Mouse (Mus musculus): ENCODE measurements around the gene Cd3g.
"Not testable (repeated sequence)": the region's sequence is repeated elsewhere in the genome, so short reads cannot be mapped to it uniquely, and the experiment has no call there.

Cd3g gene

DNA sequence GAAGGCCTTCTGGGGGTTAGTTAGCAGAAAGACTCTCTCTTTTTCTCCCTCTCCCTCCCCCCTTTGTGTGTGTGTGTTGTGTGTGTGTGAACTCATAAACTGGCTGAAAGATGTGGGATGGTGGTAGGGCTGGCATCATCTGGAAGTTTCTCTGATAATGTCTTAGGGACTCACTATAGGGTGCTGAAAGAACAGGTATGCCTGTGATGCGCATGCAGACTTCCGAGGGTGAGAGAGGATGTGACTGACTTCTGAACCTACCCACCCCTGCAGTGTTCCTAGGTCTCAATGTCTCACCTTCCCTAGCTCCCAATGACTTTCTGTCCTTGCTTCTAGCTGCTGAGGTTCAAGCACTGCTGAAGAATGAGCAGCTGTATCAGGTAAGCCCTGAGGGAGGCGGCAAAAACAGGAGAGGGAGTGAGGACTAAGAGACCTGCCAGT lies 5.5 kb upstream of the Cd3g start:
- DNase-seq (ENCODE audit: low spot score in 2 of 2): no peak

GRCm38 (mm10) chr9:44983001-44983400 lies 2.8 kb upstream of the Cd3g start:
- DNase-seq (ENCODE audit: low spot score in 2 of 2): no peak

DNA sequence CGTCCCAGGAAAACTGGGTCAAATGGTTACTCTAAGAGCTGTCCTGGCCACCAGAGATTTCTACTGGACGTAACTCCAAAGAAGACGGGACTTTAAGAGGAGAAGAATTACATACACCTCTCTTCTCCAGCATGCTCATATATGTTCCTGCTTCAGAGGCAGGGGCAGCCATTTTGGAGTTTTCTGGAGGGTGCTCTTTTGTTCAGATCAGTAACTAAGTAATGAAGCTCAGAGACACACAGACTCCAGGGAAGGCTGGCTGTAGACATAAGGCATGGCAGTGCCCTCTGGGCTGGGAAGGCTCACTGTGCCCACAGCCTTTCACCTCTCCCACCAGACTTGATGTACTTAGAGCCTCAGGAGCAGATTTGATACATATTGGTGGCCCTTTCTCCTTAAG lies 2.3 kb upstream of the Cd3g start:
- no peak for DNase-seq (ENCODE audit: low spot score in 2 of 2)

GRCm38 (mm10) chr9:44982081-44982480 lies 1.9 kb upstream of the Cd3g start:
- DNase-seq (ENCODE audit: low spot score in 2 of 2): no peak

GRCm38 (mm10) chr9:44981676-44982075 lies 1.4 kb upstream of the Cd3g start, which contains the start of gene Cd3d:
Cd3d (plus strand) TSS chr9:44981786.
- no peak for DNase-seq (ENCODE audit: low spot score in 2 of 2)

DNA sequence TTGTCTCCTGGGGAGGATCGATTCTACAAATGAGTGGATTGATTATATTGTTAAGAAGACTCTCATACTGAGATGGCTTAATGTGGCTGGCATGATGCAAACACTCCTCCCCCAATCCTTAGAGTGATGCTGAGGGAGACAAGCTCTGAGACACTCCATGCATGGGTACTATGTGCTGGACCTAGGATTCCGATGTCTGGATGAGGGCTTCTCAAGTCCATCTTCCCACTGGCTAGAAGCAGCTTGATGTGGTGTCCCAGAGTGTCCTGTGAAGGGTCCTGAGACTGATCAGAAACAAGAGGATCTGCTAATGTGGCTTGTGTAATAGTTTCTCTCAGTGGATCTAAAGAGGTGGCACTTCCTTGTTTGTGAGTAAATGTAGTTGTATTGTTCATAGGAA lies 873 bp upstream of the Cd3g start:
- no peak for DNase-seq (ENCODE audit: low spot score in 2 of 2)

- DNase-seq (ENCODE audit: low spot score in 2 of 2): no peak
Measured at GRCm38 (mm10) chr9:44979806-44980205, 425 bp downstream of the Cd3g start.

GRCm38 (mm10) chr9:44977813-44978212 lies 2.4 kb downstream of the Cd3g start:
- no peak for DNase-seq (ENCODE audit: low spot score in 2 of 2)

GRCm38 (mm10) chr9:44969450-44969849 lies 10.8 kb downstream of the Cd3g start:
- no peak for DNase-seq (ENCODE audit: low spot score in 2 of 2)

- not testable (repeated sequence) for DNase-seq (ENCODE audit: low spot score in 2 of 2)
Measured at GRCm38 (mm10) chr9:44967763-44968162, 12.5 kb downstream of the Cd3g start.

DNA sequence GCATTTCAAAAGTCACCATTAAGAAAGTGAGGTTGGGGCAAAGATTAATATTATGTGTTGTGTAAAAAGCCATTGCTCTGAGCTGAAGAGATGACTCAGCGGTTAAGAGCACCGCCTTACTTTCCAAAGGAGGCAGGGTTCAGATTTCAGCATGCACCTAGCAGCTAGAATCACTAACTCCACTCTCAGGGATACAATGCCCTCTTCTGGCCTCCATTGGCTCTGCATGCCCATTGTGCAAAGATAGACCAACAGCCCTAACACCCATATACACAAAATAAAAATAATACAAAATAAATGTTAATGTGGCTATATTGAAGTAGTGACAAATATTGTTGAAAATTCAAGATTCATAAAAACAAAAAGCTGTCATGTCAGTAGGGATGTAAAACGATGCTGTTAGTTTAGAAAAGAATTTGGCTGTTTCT lies 13.4 kb downstream of the Cd3g start:
- peak; percentile 38 to 61 for DNase-seq (ENCODE audit: low spot score in 2 of 2)

GRCm38 (mm10) chr9:44965833-44966466 lies 14.3 kb downstream of the Cd3g start:
- DNase-seq (ENCODE audit: low spot score in 2 of 2): no peak

DNA sequence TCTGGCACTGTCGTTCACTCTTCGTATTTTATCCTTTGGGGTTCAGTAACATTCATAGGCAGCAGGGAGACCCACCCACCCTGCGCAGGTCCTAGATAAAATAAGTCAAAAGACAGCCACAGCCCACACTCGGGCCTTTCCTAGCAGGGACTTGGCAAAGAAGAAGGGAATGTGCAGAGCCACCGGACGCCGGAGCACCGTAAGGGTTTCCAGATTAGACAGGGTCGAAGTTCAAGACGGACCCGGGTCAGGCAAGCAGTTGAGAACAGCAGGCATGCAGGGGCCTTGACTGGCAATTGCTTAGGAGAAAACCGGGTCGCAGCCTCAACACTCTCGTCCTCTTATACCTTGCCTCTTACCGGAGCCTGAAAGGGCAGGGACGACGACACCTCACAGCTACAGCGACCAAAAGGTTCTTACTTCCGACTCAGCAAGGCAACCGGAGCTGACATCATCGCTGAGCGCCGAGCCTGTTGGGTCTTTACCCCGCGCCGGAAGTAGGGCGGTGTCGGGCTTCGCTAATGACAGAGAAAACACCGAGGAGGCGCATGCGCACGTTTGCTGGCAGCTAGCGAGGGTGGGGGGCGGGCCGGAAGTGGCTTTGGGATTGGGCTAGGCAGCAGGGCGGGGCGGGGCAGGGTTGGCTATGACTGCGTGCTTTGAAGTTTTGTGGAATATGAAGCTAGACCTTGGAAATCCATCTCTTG lies 15.0 kb downstream of the Cd3g start, which contains the start of gene Ube4a:
Gene Ube4a, minus strand, starts transcription at position 475 of the 707 bp plus-strand sequence.
- DNase-seq (ENCODE audit: low spot score in 2 of 2): peak; percentile 99 to 100

DNA sequence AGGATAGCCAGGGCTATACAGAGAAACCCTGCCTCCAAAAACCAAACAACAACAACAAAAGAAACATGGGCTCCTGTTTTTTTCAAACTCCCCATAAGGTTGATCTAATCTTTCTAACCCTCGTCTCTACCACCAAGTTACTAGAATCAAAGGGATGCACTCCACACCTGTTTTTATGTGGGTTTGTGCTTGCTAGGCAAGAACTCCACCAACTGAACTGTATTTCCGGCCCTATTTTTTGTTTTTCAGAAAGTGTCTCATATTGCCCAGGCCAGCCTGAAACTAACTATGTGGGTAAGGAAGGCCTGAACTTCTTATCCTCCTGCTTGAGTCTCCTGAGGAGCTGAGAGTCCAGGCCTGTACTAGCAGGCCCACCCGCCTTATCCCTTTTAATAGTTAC lies 25.8 kb downstream of the Cd3g start:
- DNase-seq (ENCODE audit: low spot score in 2 of 2): no peak

DNA sequence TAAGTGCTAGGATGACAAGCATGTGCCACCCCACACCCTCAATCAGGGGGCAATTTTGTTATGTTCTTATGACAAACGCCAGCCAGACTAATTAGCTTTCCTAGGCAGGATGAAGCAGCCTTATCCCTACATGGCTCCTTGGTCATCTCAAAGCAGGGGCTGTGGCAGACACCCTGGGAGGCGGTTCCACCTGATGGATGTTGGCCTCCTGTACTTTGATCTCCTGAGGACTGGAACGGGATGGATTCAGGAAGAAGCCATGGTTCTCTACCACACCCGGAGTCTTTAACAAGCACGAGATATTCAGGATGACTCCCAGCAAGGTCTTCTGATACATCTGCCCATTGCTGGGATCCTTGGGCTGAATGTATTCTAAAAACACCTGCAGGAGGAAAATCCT lies 32.4 kb downstream of the Cd3g start:
- DNase-seq (ENCODE audit: low spot score in 2 of 2): no peak

- no peak for DNase-seq (ENCODE audit: low spot score in 2 of 2)
Measured at GRCm38 (mm10) chr9:44946185-44946695, 34.0 kb downstream of the Cd3g start.

DNA sequence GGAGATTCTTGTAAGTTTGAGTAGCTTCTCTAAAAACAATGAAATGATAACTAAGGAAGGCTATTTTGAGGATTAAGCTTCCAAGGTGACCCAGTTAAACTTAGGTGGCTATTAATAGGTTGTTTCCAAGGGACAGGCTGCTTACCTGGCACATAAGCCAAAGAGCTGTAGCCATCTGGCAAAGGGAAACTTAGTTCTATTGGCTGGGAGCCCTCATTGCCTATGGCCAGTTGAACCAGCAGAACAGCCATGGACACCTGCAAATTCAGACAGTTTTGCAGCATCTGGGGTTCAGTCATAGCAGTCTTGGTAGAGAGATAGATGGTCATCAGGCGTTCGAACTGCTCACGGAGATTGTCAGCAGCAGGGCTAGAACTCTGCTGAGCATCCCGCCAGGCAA lies 37.8 kb downstream of the Cd3g start:
- DNase-seq (ENCODE audit: low spot score in 2 of 2): no peak

- no peak for DNase-seq (ENCODE audit: low spot score in 2 of 2)
Measured at GRCm38 (mm10) chr9:44941756-44942155, 38.5 kb downstream of the Cd3g start.

GRCm38 (mm10) chr9:44921543-44921942 lies 58.7 kb downstream of the Cd3g start:
- DNase-seq (ENCODE audit: low spot score in 2 of 2): no peak

DNA sequence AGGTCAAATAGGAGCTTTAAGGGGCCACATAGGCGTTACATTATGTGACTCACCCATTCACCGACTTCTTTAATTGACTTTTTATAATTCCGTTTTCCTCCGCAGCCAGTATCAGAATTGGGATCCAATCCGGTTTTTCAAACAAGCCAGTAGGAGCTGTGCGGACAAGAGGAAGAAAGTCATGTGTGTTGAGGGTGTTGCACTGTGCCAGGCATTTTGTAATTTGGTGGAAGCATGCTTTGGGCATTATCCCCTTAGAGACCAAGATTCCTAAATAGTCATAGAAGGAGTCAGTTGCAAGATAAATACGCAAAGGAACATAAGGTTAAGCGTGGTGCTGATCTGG lies 59.1 kb downstream of the Cd3g start:
- DNase-seq (ENCODE audit: low spot score in 2 of 2): no peak

GRCm38 (mm10) chr9:44920374-44921122 lies 59.7 kb downstream of the Cd3g start, which contains the start of gene Atp5l:
Atp5l (minus strand) TSS chr9:44920742.
- peak; percentile 41 to 75 for DNase-seq (ENCODE audit: low spot score in 2 of 2)

GRCm38 (mm10) chr9:44919606-44920005 lies 60.6 kb downstream of the Cd3g start:
- DNase-seq (ENCODE audit: low spot score in 2 of 2): no peak

All from cerebellum, postnatal 4 days (tissue).